Mouse (Mus musculus) layer of hippocampus, postnatal 10 days (tissue): ENCODE results near the gene Lbx2. TPM values are rescaled to one million over a fixed set of nuclear protein-coding genes. Genes with fewer than 3 reads are reported as not detected.

Source experiments
- DNase-seq, 2 experiments: peaks; one replicate each; pipeline ENCODE4 v3.0.0; 2021; ENCODE audit warnings: low spot score in 2 of 2
- total RNA-seq, 2 experiments: library from RNA; stranded (reverse); gene quantifications; 2 replicates each; pipeline ENCODE4 v1.2.3; 2021

Gene Lbx2
- total RNA-seq, 2 experiments from 2014 or later: 0.42 to 0.46 TPM

GRCm38 (mm10) chr6:83108762-83109668, 22.8 kb downstream of the Lbx2 start, which contains the start of gene Mrpl53:
Mrpl53 (plus strand) TSS chr6:83109040.
- DNase-seq: peak; percentile 82 to 84

DNA sequence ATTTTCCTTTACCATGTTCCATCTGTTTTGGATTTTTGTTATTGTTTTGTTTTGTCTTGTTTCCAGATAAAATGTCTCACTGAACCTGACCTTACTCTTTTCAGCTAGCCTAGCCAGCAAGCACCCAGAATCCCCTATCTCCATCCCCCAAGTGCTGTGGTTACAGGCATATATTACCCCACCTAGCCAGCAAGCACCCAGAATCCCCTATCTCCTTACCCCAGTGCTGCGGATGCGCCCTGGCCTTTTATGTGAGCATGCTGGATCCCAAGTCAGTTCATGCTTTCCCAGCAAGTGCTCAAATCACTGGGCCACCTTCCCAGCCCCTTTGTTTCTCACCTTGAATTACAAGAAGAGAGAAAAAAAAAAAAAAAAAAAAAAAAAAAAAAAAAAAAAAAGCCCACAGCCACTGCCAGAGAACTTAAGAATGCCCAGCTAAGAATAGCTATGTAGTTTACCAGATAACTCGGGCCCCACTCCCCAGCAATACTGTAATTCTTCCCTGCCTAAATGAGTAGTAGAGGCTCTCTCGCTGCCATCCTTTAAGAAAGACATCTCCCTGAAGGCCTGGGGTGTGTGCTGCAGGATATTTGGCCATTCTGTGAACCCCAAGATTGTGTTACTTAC, 25.5 kb downstream of the Lbx2 start:
- DNase-seq: no peak

- DNase-seq: peak; percentile 91 to 94
Observed at GRCm38 (mm10) chr6:83115011-83115671, 29.0 kb downstream of the Lbx2 start, which contains the start of gene Mogs. Mogs (plus strand) TSS chr6:83115496.

GRCm38 (mm10) chr6:83115682-83116372, 29.7 kb downstream of the Lbx2 start:
- no peak for DNase-seq

DNA sequence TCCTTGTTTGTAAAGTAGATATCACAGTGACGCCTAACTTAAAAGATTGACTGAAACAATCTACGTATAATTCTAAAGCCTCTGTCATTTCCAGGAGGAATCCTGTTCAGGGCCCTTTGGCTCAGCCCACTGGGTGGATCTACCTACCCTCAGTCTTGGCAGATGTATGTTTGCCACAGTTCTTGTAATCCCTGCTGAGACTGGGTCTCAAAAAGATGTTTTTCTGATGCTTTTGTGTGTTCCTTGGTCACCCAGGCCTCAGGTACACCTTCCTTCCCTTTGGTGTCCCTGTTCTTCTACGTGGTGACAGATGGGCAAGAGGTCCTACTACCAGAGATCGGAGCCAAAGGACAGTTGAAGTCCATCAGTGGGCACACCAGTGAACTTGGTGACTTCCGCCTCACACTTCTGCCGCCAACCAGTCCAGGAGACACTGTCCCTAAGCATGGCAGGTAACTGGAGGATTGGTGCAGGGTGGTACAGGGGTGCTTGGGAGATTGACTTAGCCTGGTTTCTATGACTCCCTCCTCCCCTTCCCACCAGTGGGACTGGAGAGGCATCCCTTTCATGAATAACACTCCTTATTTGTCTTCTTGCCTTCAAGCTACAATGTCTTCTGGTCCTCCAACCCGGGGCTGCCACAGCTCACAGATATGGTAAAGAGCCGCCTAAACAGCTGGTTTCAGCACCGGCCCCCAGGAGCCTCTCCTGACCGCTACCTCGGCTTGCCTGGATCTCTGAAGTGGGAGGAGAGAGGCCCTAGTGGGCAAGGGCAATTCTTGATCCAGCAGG, 30.4 kb downstream of the Lbx2 start:
- DNase-seq: no peak

DNA sequence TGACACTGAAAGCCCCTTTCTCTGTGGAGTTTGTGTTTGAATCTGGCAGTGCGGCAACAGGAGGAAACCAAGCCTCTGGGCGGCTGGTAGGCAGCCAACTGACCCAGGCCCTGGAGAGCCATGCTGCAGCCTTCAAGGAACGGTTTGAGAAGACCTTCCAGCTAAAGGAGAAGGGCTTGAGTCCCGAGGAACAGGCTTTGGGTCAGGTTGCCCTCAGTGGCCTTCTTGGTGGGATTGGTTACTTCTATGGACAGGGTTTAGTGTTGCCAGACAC, 30.9 kb downstream of the Lbx2 start:
- no peak for DNase-seq

DNA sequence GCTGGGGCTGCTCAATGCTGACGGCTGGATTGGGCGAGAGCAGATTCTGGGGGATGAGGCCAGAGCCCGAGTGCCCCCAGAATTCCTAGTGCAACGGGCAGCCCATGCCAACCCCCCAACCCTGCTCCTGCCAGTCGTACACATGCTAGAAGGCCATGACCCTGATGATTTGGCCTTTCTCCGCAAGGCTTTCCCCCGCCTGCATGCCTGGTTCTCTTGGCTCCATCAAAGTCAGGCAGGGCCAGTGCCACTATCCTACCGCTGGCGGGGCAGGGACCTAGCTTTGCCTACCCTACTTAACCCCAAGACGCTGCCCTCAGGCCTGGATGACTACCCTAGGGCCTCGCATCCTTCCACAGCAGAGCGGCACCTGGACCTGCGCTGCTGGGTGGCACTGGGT, 31.4 kb downstream of the Lbx2 start:
- no peak for DNase-seq

DNA sequence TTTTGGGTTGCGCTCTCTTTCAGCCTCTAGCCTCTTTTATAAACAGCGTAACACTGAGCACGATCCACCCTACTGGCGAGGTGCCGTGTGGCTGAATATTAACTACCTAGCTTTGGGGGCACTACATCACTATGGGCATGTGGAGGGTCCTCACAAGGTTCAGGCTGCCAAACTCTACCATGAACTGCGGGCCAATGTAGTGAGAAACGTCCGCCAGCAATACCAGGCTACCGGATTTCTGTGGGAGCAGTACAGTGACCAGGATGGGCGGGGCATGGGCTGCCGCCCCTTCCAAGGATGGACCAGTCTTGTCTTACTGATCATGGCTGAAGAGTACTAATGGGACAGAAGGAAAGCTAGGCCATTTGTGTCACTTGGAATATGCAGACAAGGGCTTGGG, 32.2 kb downstream of the Lbx2 start:
- DNase-seq: no peak

DNA sequence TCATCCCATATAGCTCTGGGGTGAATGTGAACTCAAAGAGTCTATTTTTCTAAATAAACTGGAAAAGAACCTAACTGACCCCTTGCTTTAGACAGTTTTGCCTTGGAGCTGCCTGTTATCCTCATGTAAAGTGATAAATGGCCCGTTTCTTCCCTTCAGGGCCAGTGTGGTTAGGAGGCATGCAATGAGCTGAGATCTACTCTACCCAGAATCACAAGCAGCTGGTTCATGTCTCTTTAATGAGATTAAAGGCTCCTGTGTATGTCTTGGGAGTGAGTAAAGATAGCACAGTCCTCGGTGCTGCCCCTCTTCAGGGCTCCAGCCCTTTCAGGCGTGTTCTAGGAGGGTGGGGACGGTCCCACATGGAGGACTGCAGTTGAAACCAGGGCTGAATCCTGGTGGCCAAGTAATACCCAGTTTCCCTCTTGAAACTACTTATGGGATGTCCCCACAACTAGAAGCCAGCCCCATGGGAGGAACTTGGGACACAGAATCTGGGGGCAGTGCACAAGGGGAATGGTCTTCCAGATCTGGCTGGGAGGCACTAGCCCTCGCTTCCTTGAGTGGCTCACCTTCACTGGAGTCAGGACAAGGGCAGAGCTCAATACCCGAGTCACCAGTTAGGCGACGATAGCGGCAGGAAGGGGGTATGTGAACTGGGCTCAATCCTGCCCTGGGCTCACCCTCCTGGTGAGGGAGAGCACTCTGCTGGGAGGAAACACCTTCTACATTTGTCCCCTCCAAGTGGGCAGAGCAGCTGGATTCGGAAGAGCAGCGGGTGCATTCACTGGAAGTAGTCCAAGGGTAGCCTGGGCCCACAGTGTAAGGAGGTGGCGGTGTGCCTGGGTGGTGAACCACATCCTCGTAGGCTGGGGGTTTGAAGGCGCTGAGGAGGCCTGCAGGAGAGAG, 32.9 kb downstream of the Lbx2 start:
- DNase-seq: no peak

GRCm38 (mm10) chr6:83119734-83120051, 33.5 kb downstream of the Lbx2 start:
- no peak for DNase-seq

DNA sequence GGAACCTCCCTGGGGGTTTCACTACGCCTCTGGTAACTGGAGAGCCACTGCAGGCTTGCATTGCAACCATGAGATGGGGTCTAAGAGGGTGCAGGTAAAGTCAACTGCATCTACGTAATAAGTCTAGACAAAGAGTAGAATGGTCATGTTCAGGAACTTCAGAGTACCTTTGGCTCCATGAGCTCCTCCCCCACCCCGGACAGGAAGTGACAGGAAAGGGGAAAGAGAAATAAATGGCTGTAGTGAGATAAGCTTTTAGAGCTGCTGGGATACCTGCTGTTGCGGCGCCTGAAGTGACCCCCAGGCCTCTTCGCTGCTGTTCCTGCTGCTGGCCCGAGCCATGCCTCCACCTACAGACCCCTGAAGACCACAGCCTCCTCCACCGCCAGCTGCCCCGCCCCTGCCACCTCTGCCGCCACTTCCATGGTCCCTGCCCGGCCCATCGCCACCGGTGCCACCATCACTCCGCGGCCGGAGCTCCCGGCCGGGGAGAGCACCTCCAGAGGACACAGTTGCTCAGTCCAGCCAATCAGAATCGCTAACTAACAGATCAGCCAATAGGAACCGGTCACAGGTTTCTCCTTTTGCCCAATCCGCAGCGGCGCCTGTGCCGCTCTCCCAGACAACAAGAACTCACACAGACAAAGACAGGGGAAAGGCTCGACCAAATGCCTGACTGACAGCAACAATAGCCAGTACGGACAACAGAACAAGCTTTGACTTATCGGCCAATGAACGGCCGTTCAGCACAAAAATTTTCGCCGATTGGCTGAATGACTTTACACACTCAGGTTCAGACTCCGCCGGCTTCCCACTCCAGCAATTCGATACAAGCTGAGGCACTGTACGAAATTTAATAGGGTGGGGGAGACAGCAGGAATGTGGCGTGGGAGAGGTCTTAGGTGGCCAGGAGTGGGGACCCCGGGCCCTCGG, 35.0 kb downstream of the Lbx2 start, which contains the start of gene Wbp1:
Wbp1 (minus strand) TSS at position 630 of the 933 bp plus-strand sequence.
- DNase-seq: peak; percentile 90 to 92

- DNase-seq: no peak
Observed at GRCm38 (mm10) chr6:83121863-83122710, 35.9 kb downstream of the Lbx2 start.

GRCm38 (mm10) chr6:83122961-83123360, 36.8 kb downstream of the Lbx2 start:
- no peak for DNase-seq

- DNase-seq: peak; percentile 88 to 91
Observed at GRCm38 (mm10) chr6:83124851-83125312, 38.7 kb downstream of the Lbx2 start.

GRCm38 (mm10) chr6:83125331-83125730, 39.2 kb downstream of the Lbx2 start, which contains the start of gene Ino80b:
Ino80b (minus strand) TSS chr6:83125431.
- no peak for DNase-seq

GRCm38 (mm10) chr6:83127419-83127818, 41.3 kb downstream of the Lbx2 start:
- no peak for DNase-seq

GRCm38 (mm10) chr6:83131469-83132034, 45.4 kb downstream of the Lbx2 start:
- DNase-seq: peak in 1 of 2 experiments; percentile 8
